Mouse (Mus musculus): ENCODE results near the gene Clmn.

DNA sequence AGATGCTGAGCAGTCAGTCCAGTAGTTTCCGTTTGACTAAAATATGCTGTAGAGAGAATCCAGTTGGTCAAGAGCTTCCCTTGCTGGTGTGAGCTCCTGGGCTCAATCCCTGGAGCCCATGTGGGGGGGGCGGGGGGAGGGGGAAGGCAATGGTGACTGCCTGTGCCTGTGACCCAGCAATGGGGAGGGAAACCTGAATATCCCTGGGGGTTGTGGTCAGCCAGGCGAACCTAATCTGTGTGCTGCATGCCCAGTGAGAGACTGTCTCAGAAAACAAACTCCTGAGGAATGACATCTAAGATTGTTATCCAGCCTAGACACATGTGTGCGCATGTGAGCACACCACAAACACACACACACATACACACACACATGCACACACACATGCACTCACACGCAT is 44.1 kb upstream of the Clmn start:
- TF ChIP-seq GATA1 (IDR thresholded peaks at IDR 0.05; ENCODE audit: low read length): no peak
- no peak for TF ChIP-seq TAL1 (IDR thresholded peaks at IDR 0.05; ENCODE audit: low read length)
